Mouse (Mus musculus): Measurements from ENCODE around the gene Agpat2. TPM values are rescaled to one million over a fixed set of nuclear protein-coding genes. Genes with fewer than 3 reads are reported as not detected.

Agpat2 gene
- polyA plus RNA-seq, 1 experiment from 2014 or later, result 57.1 TPM

GRCm38 (mm10) chr2:26614903-26615302 is 10.7 kb upstream of the Agpat2 start:
- no peaks in the 10 kb centered on the region for H3K9me3 ChIP-seq (replicated peaks; ENCODE audit: low read length)
- H3K9ac ChIP-seq (ENCODE audit: low read depth, low read length), result no peak overlapping the region
- WGBS, result 69% methylated on average over 5 of the region's 5 CpGs
- H3K36me3 ChIP-seq (ENCODE audit: insufficient read depth, low read length), result no peaks in the 10 kb centered on the region
- no peak overlapping the region for H3K27ac ChIP-seq
- no peaks in the 10 kb centered on the region for H3K4me1 ChIP-seq (replicated peaks; ENCODE audit: insufficient read depth, low read length)
- no peak overlapping the region for H3K4me3 ChIP-seq (replicated peaks; ENCODE audit: low read depth, low read length)
- no peaks in the 10 kb centered on the region for H3K27me3 ChIP-seq (ENCODE audit: insufficient read depth, low read length)
- no peak overlapping the region for H3K4me2 ChIP-seq (ENCODE audit: low read length)
- ATAC-seq (replicated peaks; ENCODE audit: low FRiP score, low read depth) (no peak), DNase-seq (ENCODE audit: low spot score) (no peak)
- no peak for TF ChIP-seq CTCF (IDR thresholded peaks at IDR 0.05; ENCODE audit: low read depth)

GRCm38 (mm10) chr2:26611896-26612295 is 7.7 kb upstream of the Agpat2 start:
- DNase-seq (ENCODE audit: low spot score), result no peak
- no peak for TF ChIP-seq CTCF (IDR thresholded peaks at IDR 0.05; ENCODE audit: low read depth)
- Histone ChIP-seq H3K4me3 (replicated peaks; ENCODE audit: low read depth, low read length) (no peak overlapping the region), H3K9me3 (replicated peaks; ENCODE audit: low read length) (no peaks in the 10 kb centered on the region), H3K4me2 (ENCODE audit: low read length) (no peak overlapping the region), H3K36me3 (ENCODE audit: insufficient read depth, low read length) (no peaks in the 10 kb centered on the region), H3K4me1 (replicated peaks; ENCODE audit: insufficient read depth, low read length) (no peaks in the 10 kb centered on the region), H3K9ac (ENCODE audit: low read depth, low read length) (no peak overlapping the region), H3K27ac (no peak overlapping the region), H3K27me3 (ENCODE audit: insufficient read depth, low read length) (no peaks in the 10 kb centered on the region)
- no peak for ATAC-seq (replicated peaks; ENCODE audit: low FRiP score, low read depth)

GRCm38 (mm10) chr2:26611054-26611453 is 6.8 kb upstream of the Agpat2 start:
- no peaks in the 10 kb centered on the region for H3K36me3 ChIP-seq (ENCODE audit: insufficient read depth, low read length)
- H3K27ac ChIP-seq, result no peak overlapping the region
- H3K9ac ChIP-seq (ENCODE audit: low read depth, low read length), result no peak overlapping the region
- H3K9me3 ChIP-seq (replicated peaks; ENCODE audit: low read length), result no peaks in the 10 kb centered on the region
- no peak for TF ChIP-seq CTCF (IDR thresholded peaks at IDR 0.05; ENCODE audit: low read depth)
- no peaks in the 10 kb centered on the region for H3K27me3 ChIP-seq (ENCODE audit: insufficient read depth, low read length)
- no peak overlapping the region for H3K4me3 ChIP-seq (replicated peaks; ENCODE audit: low read depth, low read length)
- no peak overlapping the region for H3K4me2 ChIP-seq (ENCODE audit: low read length)
- H3K4me1 ChIP-seq (replicated peaks; ENCODE audit: insufficient read depth, low read length), result no peaks in the 10 kb centered on the region
- no peak for DNase-seq (ENCODE audit: low spot score)
- no peak for ATAC-seq (replicated peaks; ENCODE audit: low FRiP score, low read depth)

- Histone ChIP-seq H3K4me3 (replicated peaks; ENCODE audit: low read depth, low read length) (no peak overlapping the region), H3K27ac (no peak overlapping the region), H3K4me2 (ENCODE audit: low read length) (no peak overlapping the region), H3K27me3 (ENCODE audit: insufficient read depth, low read length) (no peaks in the 10 kb centered on the region), H3K9me3 (replicated peaks; ENCODE audit: low read length) (no peaks in the 10 kb centered on the region), H3K4me1 (replicated peaks; ENCODE audit: insufficient read depth, low read length) (no peaks in the 10 kb centered on the region), H3K9ac (ENCODE audit: low read depth, low read length) (no peak overlapping the region), H3K36me3 (ENCODE audit: insufficient read depth, low read length) (no peaks in the 10 kb centered on the region)
- no peak for TF ChIP-seq CTCF (IDR thresholded peaks at IDR 0.05; ENCODE audit: low read depth)
- DNase-seq (ENCODE audit: low spot score) (no peak), ATAC-seq (replicated peaks; ENCODE audit: low FRiP score, low read depth) (no peak)
- WGBS, result 73% methylated on average over 3 of the region's 3 CpGs
Observed at GRCm38 (mm10) chr2:26610526-26610925, 6.3 kb upstream of the Agpat2 start.

GRCm38 (mm10) chr2:26609261-26609661 is 5.0 kb upstream of the Agpat2 start:
- Histone ChIP-seq H3K9ac (ENCODE audit: low read depth, low read length) (no peak overlapping the region), H3K4me2 (ENCODE audit: low read length) (no peak overlapping the region), H3K27me3 (ENCODE audit: insufficient read depth, low read length) (no peaks in the 10 kb centered on the region), H3K4me3 (replicated peaks; ENCODE audit: low read depth, low read length) (no peak overlapping the region), H3K4me1 (replicated peaks; ENCODE audit: insufficient read depth, low read length) (no peaks in the 10 kb centered on the region), H3K36me3 (ENCODE audit: insufficient read depth, low read length) (no peaks in the 10 kb centered on the region), H3K27ac (no peak overlapping the region), H3K9me3 (replicated peaks; ENCODE audit: low read length) (no peaks in the 10 kb centered on the region)
- TF ChIP-seq CTCF (IDR thresholded peaks at IDR 0.05; ENCODE audit: low read depth), result no peak
- ATAC-seq (replicated peaks; ENCODE audit: low FRiP score, low read depth) (no peak), DNase-seq (ENCODE audit: low spot score) (no peak)

- Histone ChIP-seq H3K36me3 (ENCODE audit: insufficient read depth, low read length) (no peaks in the 10 kb centered on the region), H3K4me2 (ENCODE audit: low read length) (no peak overlapping the region), H3K27me3 (ENCODE audit: insufficient read depth, low read length) (no peaks in the 10 kb centered on the region), H3K9me3 (replicated peaks; ENCODE audit: low read length) (no peaks in the 10 kb centered on the region), H3K4me1 (replicated peaks; ENCODE audit: insufficient read depth, low read length) (no peaks in the 10 kb centered on the region), H3K9ac (ENCODE audit: low read depth, low read length) (no peak overlapping the region), H3K27ac (no peak overlapping the region), H3K4me3 (replicated peaks; ENCODE audit: low read depth, low read length) (no peak overlapping the region)
- ATAC-seq (replicated peaks; ENCODE audit: low FRiP score, low read depth) (no peak), DNase-seq (ENCODE audit: low spot score) (no peak)
- no peak for TF ChIP-seq CTCF (IDR thresholded peaks at IDR 0.05; ENCODE audit: low read depth)
Observed at GRCm38 (mm10) chr2:26608781-26609180, 4.6 kb upstream of the Agpat2 start.

GRCm38 (mm10) chr2:26607056-26607910 is 3.1 kb upstream of the Agpat2 start:
- no peak for ATAC-seq (replicated peaks; ENCODE audit: low FRiP score, low read depth)
- H3K4me3 ChIP-seq (replicated peaks; ENCODE audit: low read depth, low read length), result no peak overlapping the region
- WGBS, result 39% methylated on average over 6 of the region's 6 CpGs
- no peak for DNase-seq (ENCODE audit: low spot score)
- H3K4me2 ChIP-seq (ENCODE audit: low read length), result no peak overlapping the region
- H3K9ac ChIP-seq (ENCODE audit: low read depth, low read length), result no peak overlapping the region
- H3K9me3 ChIP-seq (replicated peaks; ENCODE audit: low read length), result no peaks in the 10 kb centered on the region
- H3K36me3 ChIP-seq (ENCODE audit: insufficient read depth, low read length), result no peaks in the 10 kb centered on the region
- no peak overlapping the region; the same call in 1 of the 2 replicates for H3K27ac ChIP-seq
- peaks cover 5% of the 10 kb centered on the region; the same call in 1 of the 2 replicates for H3K4me1 ChIP-seq (replicated peaks; ENCODE audit: insufficient read depth, low read length)
- TF ChIP-seq CTCF (IDR thresholded peaks at IDR 0.05; ENCODE audit: low read depth), result no peak; the same call in 1 of the 2 replicates
- H3K27me3 ChIP-seq (ENCODE audit: insufficient read depth, low read length), result no peaks in the 10 kb centered on the region

Measured in kidney, postnatal 0 days (tissue).